Mouse (Mus musculus) MEL (cell line): Measurements from ENCODE around the gene Snapin.

Experiments used
- CTCF ChIP-seq, 3 experiments: IDR thresholded peaks in 2 of 3; conservative IDR thresholded peaks in 1 of 3; 2 replicates each; pipeline ENCODE4 v1.5.1; 2011 to 2012; ENCODE audit warnings: low read length in 3 of 3, low read depth in 2 of 3, mild to moderate bottlenecking in 2 of 3, improper control_type of control experiment in 1 of 3, inconsistent platforms in 1 of 3, mixed read lengths in 1 of 3, moderate library complexity in 1 of 3; ENCODE audit not compliant: control insufficient read depth in 1 of 3, insufficient read depth in 1 of 3, poor library complexity in 1 of 3, severe bottlenecking in 1 of 3
- ETS1 ChIP-seq: IDR thresholded peaks from 2 replicates; pipeline ENCODE4 v1.6.1; 2012; ENCODE audit warnings: low read depth, mild to moderate bottlenecking, inconsistent platforms, low read length, improper control_type of control experiment, moderate library complexity
- GATA1 ChIP-seq: IDR thresholded peaks from 2 replicates; pipeline ENCODE4 v1.6.1; 2011; ENCODE audit warnings: low read depth, low read length, improper control_type of control experiment
- TAL1 ChIP-seq: IDR thresholded peaks from 2 replicates; pipeline ENCODE4 v1.6.1; 2012; ENCODE audit warnings: mild to moderate bottlenecking, inconsistent platforms, low read length, moderate library complexity, mixed read lengths

DNA sequence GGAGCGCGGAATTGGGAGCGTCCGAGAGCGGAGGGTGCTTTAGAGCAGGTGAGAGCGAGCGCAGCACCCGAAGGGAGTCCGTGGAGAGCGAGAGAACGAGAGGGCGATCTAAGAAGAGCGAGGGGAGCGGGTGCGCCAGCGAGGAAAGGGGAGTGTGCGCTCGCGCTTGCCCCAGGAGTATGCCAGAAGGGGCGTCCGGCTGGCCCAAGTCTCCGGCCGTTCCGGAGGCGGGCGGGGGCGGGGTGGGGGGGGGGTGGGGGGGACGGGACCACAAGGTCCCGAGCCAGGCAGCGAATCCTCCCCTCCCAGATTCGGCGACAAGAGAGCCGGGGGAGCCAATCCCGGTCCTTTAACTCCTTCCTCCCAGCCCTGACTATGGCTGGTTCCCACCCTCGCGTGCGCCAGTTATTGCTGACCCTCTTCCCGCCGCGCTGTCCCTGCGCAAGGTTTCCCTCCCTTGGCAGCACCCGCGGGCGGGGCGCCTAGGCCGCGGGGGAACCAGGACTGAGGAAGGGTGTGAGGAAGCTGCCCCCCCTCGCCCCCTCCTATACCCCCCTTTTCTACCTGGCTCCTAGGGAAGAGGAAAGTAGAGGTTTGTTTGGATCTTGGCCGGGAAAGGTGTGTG is 25.0 kb downstream of the Snapin start, which contains the start of gene Npr1:
- TF ChIP-seq CTCF (IDR thresholded peaks at IDR 0.05 in 2 of 3, conservative IDR thresholded peaks at IDR 0.05 in 1 of 3; ENCODE audit: control insufficient read depth in 1 of 3, insufficient read depth in 1 of 3, low read depth in 2 of 3, low read length in 3 of 3, poor library complexity in 1 of 3, severe bottlenecking in 1 of 3) = no peak
- no peak for TF ChIP-seq ETS1
- TF ChIP-seq GATA1 = no peak
- no peak for TF ChIP-seq TAL1
